Mouse (Mus musculus): ENCODE measurements around the gene Ilkap. TPM values are rescaled to one million over a fixed set of nuclear protein-coding genes. Genes with fewer than 3 reads are reported as not detected.

Ilkap gene
- total RNA-seq, 1 experiment: 64.9 TPM

GRCm38 (mm10) chr1:91366215-91367108 is 32.2 kb downstream of the Ilkap start, which contains the start of gene Erfe:
TSS of gene Erfe (plus strand) at chr1:91366430.
- Histone ChIP-seq H3K27ac (ENCODE audit: insufficient read depth, low read depth, low read length, poor library complexity, severe bottlenecking) (no peak within 1 kb of the TSS), H3K36me3 (ENCODE audit: control insufficient read depth, insufficient read depth, low read length, poor library complexity, severe bottlenecking) (peaks cover 8% of the 10 kb centered on the region; the same call in 1 of the 2 replicates), H3K4me3 (ENCODE audit: insufficient read depth in 1 of 2, low read depth in 1 of 2, low read length in 2 of 2, poor library complexity in 1 of 2, severe bottlenecking in 1 of 2) (peak within 1 kb of the TSS; percentile 75 to 83), H3K4me1 (ENCODE audit: control insufficient read depth in 2 of 2, insufficient read depth in 2 of 2, low read length in 2 of 2, poor library complexity in 1 of 2) (peaks cover 2 to 5% of the 10 kb centered on the region in 2 experiments; a peak in 2 of 4 replicates), H3K9ac (ENCODE audit: insufficient read depth, low read depth, low read length, poor library complexity, severe bottlenecking) (peak within 1 kb of the TSS; percentile 77), H3K9me3 (ENCODE audit: control insufficient read depth, insufficient read depth, low read depth, low read length) (no peaks in the 10 kb centered on the region)
- in situ Hi-C loops (cut with MboI; ENCODE audit: low sequenced_read_pairs in 2 of 2, unreplicated experiment in 2 of 2): no loop called here
- TF ChIP-seq MAFK (IDR thresholded peaks at IDR 0.05; ENCODE audit: insufficient read depth, low read depth, low read length) (no peak), ZC3H11A (IDR thresholded peaks at IDR 0.05; ENCODE audit: borderline replicate concordance, low read depth, low read length) (no peak), HCFC1 (IDR thresholded peaks at IDR 0.05; ENCODE audit: borderline replicate concordance, insufficient read depth, low read length) (no peak), ZNF384 (IDR thresholded peaks at IDR 0.05; ENCODE audit: low read depth, low read length) (no peak), CHD2 (IDR thresholded peaks at IDR 0.05; ENCODE audit: low read depth, low read length) (no peak)
- peak; percentile 53 for DNase-seq (ENCODE audit: low read depth, low spot score)

- no peak for DNase-seq (ENCODE audit: low read depth, low spot score)
- in situ Hi-C loops (cut with MboI; ENCODE audit: low sequenced_read_pairs in 2 of 2, unreplicated experiment in 2 of 2): no loop called here
- H3K9ac ChIP-seq (ENCODE audit: insufficient read depth, low read depth, low read length, poor library complexity, severe bottlenecking): no peak overlapping the region; the same call in 1 of the 2 replicates
- H3K4me3 ChIP-seq (ENCODE audit: insufficient read depth in 1 of 2, low read depth in 1 of 2, low read length in 2 of 2, poor library complexity in 1 of 2, severe bottlenecking in 1 of 2): peak overlapping the region; percentile 28 to 75; a peak in 2 of 4 replicates
- peaks cover 2 to 5% of the 10 kb centered on the region in 2 experiments; a peak in 2 of 4 replicates for H3K4me1 ChIP-seq (ENCODE audit: control insufficient read depth in 2 of 2, insufficient read depth in 2 of 2, low read length in 2 of 2, poor library complexity in 1 of 2)
- H3K27ac ChIP-seq (ENCODE audit: insufficient read depth, low read depth, low read length, poor library complexity, severe bottlenecking): no peak overlapping the region
- peaks cover 3% of the 10 kb centered on the region; the same call in 1 of the 2 replicates for H3K36me3 ChIP-seq (ENCODE audit: control insufficient read depth, insufficient read depth, low read length, poor library complexity, severe bottlenecking)
- TF ChIP-seq MAFK (IDR thresholded peaks at IDR 0.05; ENCODE audit: insufficient read depth, low read depth, low read length): no peak
- TF ChIP-seq ZNF384 (IDR thresholded peaks at IDR 0.05; ENCODE audit: low read depth, low read length): no peak
- TF ChIP-seq ZC3H11A (IDR thresholded peaks at IDR 0.05; ENCODE audit: borderline replicate concordance, low read depth, low read length): no peak
- no peak for TF ChIP-seq HCFC1 (IDR thresholded peaks at IDR 0.05; ENCODE audit: borderline replicate concordance, insufficient read depth, low read length)
- no peak for TF ChIP-seq CHD2 (IDR thresholded peaks at IDR 0.05; ENCODE audit: low read depth, low read length)
- no peaks in the 10 kb centered on the region for H3K9me3 ChIP-seq (ENCODE audit: control insufficient read depth, insufficient read depth, low read depth, low read length)
Observed at GRCm38 (mm10) chr1:91365816-91366214, 32.8 kb downstream of the Ilkap start.

GRCm38 (mm10) chr1:91364822-91365644 is 33.6 kb downstream of the Ilkap start:
- in situ Hi-C loops (cut with MboI; ENCODE audit: low sequenced_read_pairs in 2 of 2, unreplicated experiment in 2 of 2): no loop called here
- TF ChIP-seq ZNF384 (IDR thresholded peaks at IDR 0.05; ENCODE audit: low read depth, low read length): no peak
- TF ChIP-seq CHD2 (IDR thresholded peaks at IDR 0.05; ENCODE audit: low read depth, low read length): no peak
- no peak for TF ChIP-seq ZC3H11A (IDR thresholded peaks at IDR 0.05; ENCODE audit: borderline replicate concordance, low read depth, low read length)
- TF ChIP-seq MAFK (IDR thresholded peaks at IDR 0.05; ENCODE audit: insufficient read depth, low read depth, low read length): no peak
- TF ChIP-seq HCFC1 (IDR thresholded peaks at IDR 0.05; ENCODE audit: borderline replicate concordance, insufficient read depth, low read length): no peak
- Histone ChIP-seq H3K27ac (ENCODE audit: insufficient read depth, low read depth, low read length, poor library complexity, severe bottlenecking) (no peak overlapping the region), H3K9ac (ENCODE audit: insufficient read depth, low read depth, low read length, poor library complexity, severe bottlenecking) (no peak overlapping the region), H3K9me3 (ENCODE audit: control insufficient read depth, insufficient read depth, low read depth, low read length) (no peaks in the 10 kb centered on the region), H3K36me3 (ENCODE audit: control insufficient read depth, insufficient read depth, low read length, poor library complexity, severe bottlenecking) (peaks cover under 1% of the 10 kb centered on the region; the same call in 1 of the 2 replicates), H3K4me1 (ENCODE audit: control insufficient read depth in 2 of 2, insufficient read depth in 2 of 2, low read length in 2 of 2, poor library complexity in 1 of 2) (peaks cover 0 to 2% of the 10 kb centered on the region in 2 experiments; a peak in 1 of 4 replicates), H3K4me3 (ENCODE audit: insufficient read depth in 1 of 2, low read depth in 1 of 2, low read length in 2 of 2, poor library complexity in 1 of 2, severe bottlenecking in 1 of 2) (no peak overlapping the region)
- DNase-seq (ENCODE audit: low read depth, low spot score): no peak

GRCm38 (mm10) chr1:91362113-91362512 is 36.5 kb downstream of the Ilkap start:
- H3K9me3 ChIP-seq (ENCODE audit: control insufficient read depth, insufficient read depth, low read depth, low read length): no peaks in the 10 kb centered on the region
- no peak for TF ChIP-seq ZNF384 (IDR thresholded peaks at IDR 0.05; ENCODE audit: low read depth, low read length)
- no peak for TF ChIP-seq HCFC1 (IDR thresholded peaks at IDR 0.05; ENCODE audit: borderline replicate concordance, insufficient read depth, low read length)
- no peak for TF ChIP-seq MAFK (IDR thresholded peaks at IDR 0.05; ENCODE audit: insufficient read depth, low read depth, low read length)
- no peak for TF ChIP-seq ZC3H11A (IDR thresholded peaks at IDR 0.05; ENCODE audit: borderline replicate concordance, low read depth, low read length)
- TF ChIP-seq CHD2 (IDR thresholded peaks at IDR 0.05; ENCODE audit: low read depth, low read length): no peak
- H3K9ac ChIP-seq (ENCODE audit: insufficient read depth, low read depth, low read length, poor library complexity, severe bottlenecking): no peak overlapping the region
- in situ Hi-C loops (cut with MboI; ENCODE audit: low sequenced_read_pairs in 2 of 2, unreplicated experiment in 2 of 2): no loop called here
- H3K36me3 ChIP-seq (ENCODE audit: control insufficient read depth, insufficient read depth, low read length, poor library complexity, severe bottlenecking): no peaks in the 10 kb centered on the region
- no peak for DNase-seq (ENCODE audit: low read depth, low spot score)
- H3K27ac ChIP-seq (ENCODE audit: insufficient read depth, low read depth, low read length, poor library complexity, severe bottlenecking): no peak overlapping the region
- no peaks in the 10 kb centered on the region for H3K4me1 ChIP-seq (ENCODE audit: control insufficient read depth in 2 of 2, insufficient read depth in 2 of 2, low read length in 2 of 2, poor library complexity in 1 of 2)
- H3K4me3 ChIP-seq (ENCODE audit: insufficient read depth in 1 of 2, low read depth in 1 of 2, low read length in 2 of 2, poor library complexity in 1 of 2, severe bottlenecking in 1 of 2): no peak overlapping the region

Measured in ES-E14 (cell line).